Mouse (Mus musculus) limb, embryonic 13.5 days (tissue): ENCODE measurements around the gene Syne1. TPM values are rescaled to one million over a fixed set of nuclear protein-coding genes. Genes with fewer than 3 reads are reported as not detected.

ENCODE experiments used
- ATAC-seq: fragments of 200-750 bp; cut with Nextera tagmentation; 2 replicates; pipeline ENCODE4 v1.8.0; 2017; ENCODE audit warnings: low read depth, moderate number of reproducible peaks, moderate TSS enrichment; ENCODE audit not compliant: low FRiP score
- H3K27ac ChIP-seq: fragments of 300-500 bp; sonication (generic); 2 replicates; pipeline ENCODE4 v1.5.1; 2015; ENCODE audit warnings: inconsistent platforms, mild to moderate bottlenecking, moderate library complexity
- H3K27me3 ChIP-seq: fragments of 300-500 bp; sonication (generic); 2 replicates; pipeline ENCODE4 v1.6.1; 2015; ENCODE audit warnings: mild to moderate bottlenecking, inconsistent platforms
- H3K36me3 ChIP-seq: fragments of 300-500 bp; sonication (generic); 2 replicates; pipeline ENCODE4 v1.6.1; 2015; ENCODE audit warnings: inconsistent platforms, mild to moderate bottlenecking, moderate library complexity
- H3K4me1 ChIP-seq: fragments of 300-500 bp; sonication (generic); 2 replicates; pipeline ENCODE4 v1.6.1; 2015; ENCODE audit warnings: inconsistent platforms
- H3K4me2 ChIP-seq: fragments of 300-500 bp; sonication (generic); replicated peaks from 2 replicates; pipeline ENCODE4 v1.6.1; 2015; ENCODE audit warnings: inconsistent platforms, mild to moderate bottlenecking, moderate library complexity
- H3K4me3 ChIP-seq: fragments of 300-500 bp; sonication (generic); 2 replicates; pipeline ENCODE4 v1.5.1; 2015; ENCODE audit warnings: moderate library complexity, mild to moderate bottlenecking, inconsistent platforms
- H3K9ac ChIP-seq: fragments of 300-500 bp; sonication (generic); 2 replicates; pipeline ENCODE4 v1.6.1; 2015; ENCODE audit warnings: mild to moderate bottlenecking, inconsistent platforms
- H3K9me3 ChIP-seq: fragments of 300-500 bp; sonication (generic); 2 replicates; pipeline ENCODE4 v1.6.1; 2016; ENCODE audit warnings: inconsistent platforms
- WGBS: fragments of 180-500 bp; shearing (Covaris S2); methylation state at CpG from one replicate; pipeline ENCODE4 v1.1.7; 2015; 5-methylcytosine and 5-hydroxymethylcytosine counted together
- polyA plus RNA-seq: library from polyadenylated mRNA; unstranded; fragments of >200 nt; fragmentation: Nextera tagmentation; extraction: Ambion mirVana; gene quantifications from 2 replicates; pipeline ENCODE4 v1.2.1, GENCODE M21; 2015

Syne1 gene
- polyA plus RNA-seq, 1 experiment from 2014 or later = 6.5 TPM

GRCm38 (mm10) chr10:4976557-4976956, 574.7 kb downstream of the Syne1 start:
- Histone ChIP-seq H3K4me3 (no peak overlapping the region), H3K9me3 (no peaks in the 10 kb centered on the region), H3K9ac (no peak overlapping the region), H3K27me3 (no peaks in the 10 kb centered on the region), H3K4me2 (no peak overlapping the region), H3K27ac (no peak overlapping the region), H3K4me1 (no peaks in the 10 kb centered on the region; the same call in 1 of the 2 replicates), H3K36me3 (no peaks in the 10 kb centered on the region)
- no peak for ATAC-seq
- 87% methylated on average over 2 of the region's 2 CpGs for WGBS

- H3K4me3 ChIP-seq = no peak overlapping the region
- WGBS = 88% methylated on average over 4 of the region's 4 CpGs
- H3K4me2 ChIP-seq = no peak overlapping the region
- ATAC-seq = no peak
- no peaks in the 10 kb centered on the region for H3K27me3 ChIP-seq
- H3K4me1 ChIP-seq = no peaks in the 10 kb centered on the region; the same call in 1 of the 2 replicates
- H3K9ac ChIP-seq = no peak overlapping the region
- no peaks in the 10 kb centered on the region for H3K36me3 ChIP-seq
- no peaks in the 10 kb centered on the region for H3K9me3 ChIP-seq
- no peak overlapping the region for H3K27ac ChIP-seq
Observed at GRCm38 (mm10) chr10:4974246-4974645, 577.0 kb downstream of the Syne1 start.

GRCm38 (mm10) chr10:4972026-4972425, 579.3 kb downstream of the Syne1 start:
- 62% methylated on average over 2 of the region's 2 CpGs for WGBS
- no peak overlapping the region for H3K27ac ChIP-seq
- no peak for ATAC-seq

GRCm38 (mm10) chr10:4971586-4971985, 579.7 kb downstream of the Syne1 start:
- Histone ChIP-seq H3K27ac (no peak overlapping the region), H3K27me3 (no peaks in the 10 kb centered on the region), H3K4me1 (no peaks in the 10 kb centered on the region; the same call in 1 of the 2 replicates), H3K4me3 (no peak overlapping the region), H3K4me2 (no peak overlapping the region), H3K36me3 (no peaks in the 10 kb centered on the region), H3K9ac (no peak overlapping the region), H3K9me3 (no peaks in the 10 kb centered on the region)
- ATAC-seq = no peak

More at GRCm38 (mm10) chr10:4972026-4972425, 579.3 kb downstream of the Syne1 start:
- H3K4me2 ChIP-seq = no peak overlapping the region
- H3K4me3 ChIP-seq = no peak overlapping the region
- H3K4me1 ChIP-seq = no peaks in the 10 kb centered on the region; the same call in 1 of the 2 replicates
- no peaks in the 10 kb centered on the region for H3K27me3 ChIP-seq
- H3K9ac ChIP-seq = no peak overlapping the region
- no peaks in the 10 kb centered on the region for H3K9me3 ChIP-seq
- H3K36me3 ChIP-seq = no peaks in the 10 kb centered on the region

- no peaks in the 10 kb centered on the region for H3K36me3 ChIP-seq
- H3K9ac ChIP-seq = no peak overlapping the region
- no peak for ATAC-seq
- no peak overlapping the region for H3K4me2 ChIP-seq
- no peaks in the 10 kb centered on the region for H3K27me3 ChIP-seq
- H3K27ac ChIP-seq = no peak overlapping the region
- no peaks in the 10 kb centered on the region for H3K9me3 ChIP-seq
- H3K4me1 ChIP-seq = no peaks in the 10 kb centered on the region; the same call in 1 of the 2 replicates
- WGBS = 73% methylated on average over 7 of the region's 7 CpGs
- no peak overlapping the region for H3K4me3 ChIP-seq
Observed at GRCm38 (mm10) chr10:4971156-4971555, 580.1 kb downstream of the Syne1 start.

Other genes with a start within 250 kb of the Syne1 start
- 3.8 and 4.1 TPM in 2 replicates for gene Myct1, start 42.3 kb upstream of the Syne1 start, polyA plus RNA-seq
- 0.09 and 0.17 TPM in 2 replicates for gene Vip, start 87.7 kb upstream of the Syne1 start, polyA plus RNA-seq